Mouse (Mus musculus) T-cell, adult 2 months (primary cell): ENCODE data around the gene Prss16.

Experiments
- DNase-seq: peaks from one replicate; pipeline ENCODE4 v3.0.0; 2022; ENCODE audit warnings: low spot score

The Prss16 gene

DNA sequence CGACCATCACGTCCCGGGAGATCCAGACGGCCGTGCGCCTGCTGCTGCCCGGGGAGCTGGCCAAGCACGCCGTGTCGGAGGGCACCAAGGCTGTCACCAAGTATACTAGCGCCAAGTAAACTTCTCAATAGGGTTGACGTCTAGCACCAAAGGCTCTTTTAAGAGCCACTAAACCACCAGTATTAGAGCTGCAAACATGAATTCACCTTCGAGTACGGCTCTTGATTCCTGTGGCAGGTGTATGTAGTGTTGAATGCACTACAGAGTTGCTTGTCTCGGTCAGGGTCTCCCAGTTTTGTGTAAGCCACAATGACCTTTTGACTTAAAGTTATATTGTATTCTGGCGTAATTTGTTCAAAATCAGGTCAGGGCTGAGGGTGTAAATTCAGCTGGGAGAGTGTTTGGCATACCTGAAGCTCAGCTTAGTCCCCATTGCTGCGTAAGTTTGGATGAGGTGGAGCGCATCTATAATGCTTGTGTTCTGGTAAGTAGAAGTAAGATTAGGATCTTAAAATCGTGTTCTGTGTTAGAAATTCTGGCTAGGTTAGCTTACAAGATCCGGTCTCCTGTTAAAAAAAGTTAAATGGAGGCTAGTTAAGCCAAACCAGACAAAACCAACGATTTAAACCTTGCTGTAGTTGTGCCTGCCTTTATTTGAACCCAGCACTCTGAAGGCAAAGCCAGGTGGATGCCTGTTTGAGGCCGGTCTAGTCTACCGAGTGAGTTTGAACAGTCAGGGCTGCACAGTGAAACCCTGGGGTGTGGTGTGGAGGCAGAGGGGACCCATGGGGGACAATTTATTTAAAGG lies 26.8 kb upstream of the Prss16 start:
- DNase-seq = no peak

DNA sequence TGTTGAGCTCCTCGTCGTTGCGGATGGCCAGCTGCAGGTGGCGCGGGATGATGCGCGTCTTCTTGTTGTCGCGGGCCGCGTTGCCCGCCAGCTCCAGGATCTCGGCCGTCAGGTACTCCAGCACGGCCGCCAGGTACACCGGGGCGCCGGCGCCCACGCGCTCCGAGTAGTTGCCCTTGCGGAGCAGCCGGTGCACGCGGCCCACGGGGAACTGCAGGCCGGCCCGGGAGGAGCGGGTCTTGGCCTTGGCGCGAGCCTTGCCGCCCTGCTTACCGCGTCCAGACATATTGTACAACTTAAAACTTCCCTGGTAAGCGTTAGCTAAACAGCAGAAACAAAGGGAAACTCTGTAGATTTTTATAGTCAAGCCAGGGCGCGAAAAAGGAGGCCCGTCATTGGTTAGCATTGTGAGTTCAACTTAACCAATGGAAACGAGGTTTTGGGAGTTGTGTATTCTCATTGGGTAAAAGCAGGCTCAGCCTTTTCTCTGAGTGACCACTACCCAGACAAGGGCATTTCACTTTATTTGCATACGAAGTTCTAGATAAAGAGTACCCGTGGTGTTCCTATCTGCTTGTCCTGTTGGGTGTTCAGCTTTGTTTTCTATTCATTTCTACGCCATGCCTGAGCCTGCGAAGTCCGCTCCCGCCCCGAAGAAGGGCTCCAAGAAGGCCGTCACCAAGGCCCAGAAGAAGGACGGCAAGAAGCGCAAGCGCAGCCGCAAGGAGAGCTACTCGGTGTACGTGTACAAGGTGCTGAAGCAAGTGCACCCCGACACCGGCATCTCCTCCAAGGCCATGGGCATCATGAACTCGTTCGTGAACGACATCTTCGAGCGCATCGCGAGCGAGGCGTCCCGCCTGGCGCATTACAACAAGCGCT lies 26.0 kb upstream of the Prss16 start, which contains the start of the genes Hist1h2ah and Hist1h2bk:
Gene Hist1h2ah (minus strand): TSS at position 302 of the 882 bp plus-strand sequence.
Gene Hist1h2bk (plus strand): TSS at position 604 of the 882 bp plus-strand sequence.
- DNase-seq = peak; percentile 70

- no peak for DNase-seq
These were observed 25.1 kb upstream of the Prss16 start for GRCm38 (mm10) chr13:22034443-22035266.

GRCm38 (mm10) chr13:22033741-22034442 lies 24.4 kb upstream of the Prss16 start:
- DNase-seq = no peak

GRCm38 (mm10) chr13:22030493-22030892 lies 21.0 kb upstream of the Prss16 start:
- no peak for DNase-seq

- no peak for DNase-seq
These were observed 20.4 kb upstream of the Prss16 start for GRCm38 (mm10) chr13:22029928-22030327.

- peak; percentile 85 for DNase-seq
These were observed 19.3 kb upstream of the Prss16 start for GRCm38 (mm10) chr13:22028673-22029460.

DNA sequence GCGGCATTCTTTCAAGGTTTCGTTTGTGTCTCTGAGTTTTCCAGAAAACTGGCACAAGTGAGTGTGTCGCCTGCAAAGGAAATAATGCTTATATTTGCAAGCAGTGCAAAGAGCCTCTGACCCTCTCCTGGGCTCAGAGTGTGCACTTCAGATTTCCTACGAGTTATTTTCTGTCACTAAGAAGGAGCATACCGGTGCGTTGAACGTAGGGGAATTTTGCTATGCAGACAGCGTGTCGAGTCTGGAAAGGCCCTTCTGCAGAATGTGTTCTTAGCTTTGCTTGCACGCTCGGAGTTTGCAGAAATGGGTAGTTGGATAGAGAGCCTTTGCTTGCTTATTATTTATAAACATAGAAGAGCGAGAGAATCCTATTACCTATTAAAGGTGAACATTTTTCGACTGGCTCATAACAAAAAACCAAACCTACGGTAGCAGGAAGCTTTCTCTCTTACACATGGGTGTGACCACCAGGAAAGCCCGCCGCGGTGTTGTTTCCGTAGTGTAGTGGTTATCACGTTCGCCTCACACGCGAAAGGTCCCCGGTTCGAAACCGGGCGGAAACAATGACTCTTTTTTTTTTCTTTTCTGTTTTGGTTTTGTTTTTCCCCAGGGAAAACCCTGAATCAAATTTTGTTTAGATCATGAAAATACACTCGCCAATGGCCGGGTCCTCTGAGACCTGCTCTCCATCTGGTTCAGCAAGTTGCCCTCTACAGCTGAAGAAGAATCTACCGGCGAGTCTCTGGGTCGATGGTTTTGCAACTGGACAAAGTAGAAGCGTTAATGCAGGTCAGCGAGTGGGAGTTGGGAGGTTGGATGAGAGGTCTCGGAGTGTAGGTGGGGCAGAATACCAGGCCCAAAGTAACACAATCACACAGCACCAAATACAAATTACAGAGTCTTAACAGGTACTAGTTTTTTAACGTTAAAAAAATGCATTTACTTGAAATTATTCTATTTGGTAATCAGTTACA lies 16.8 kb upstream of the Prss16 start:
- peak; percentile 81 for DNase-seq

- DNase-seq = peak; percentile 63
These were observed 12.7 kb upstream of the Prss16 start for GRCm38 (mm10) chr13:22022241-22022640.

DNA sequence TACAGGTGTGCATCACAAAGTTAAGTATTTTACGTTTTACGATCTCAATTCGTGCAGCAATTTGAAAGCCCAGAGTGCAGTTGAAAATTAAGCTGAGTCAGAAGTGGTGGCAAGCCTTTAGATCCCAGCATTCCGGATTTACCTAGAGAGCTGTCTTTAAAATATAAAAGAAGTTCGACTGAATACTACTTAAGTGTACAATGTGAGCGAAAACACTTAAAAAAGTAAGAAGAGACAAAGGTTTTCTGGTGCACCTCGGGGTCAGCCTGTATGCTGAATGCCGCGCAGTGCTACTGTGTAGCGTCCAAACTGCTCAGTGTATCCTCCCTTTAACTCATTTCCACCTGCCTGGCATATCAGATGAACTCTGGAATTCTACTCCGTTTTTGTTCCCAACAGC lies 12.0 kb upstream of the Prss16 start:
- no peak for DNase-seq

GRCm38 (mm10) chr13:22020901-22021339 lies 11.4 kb upstream of the Prss16 start:
- DNase-seq = peak; percentile 32

DNA sequence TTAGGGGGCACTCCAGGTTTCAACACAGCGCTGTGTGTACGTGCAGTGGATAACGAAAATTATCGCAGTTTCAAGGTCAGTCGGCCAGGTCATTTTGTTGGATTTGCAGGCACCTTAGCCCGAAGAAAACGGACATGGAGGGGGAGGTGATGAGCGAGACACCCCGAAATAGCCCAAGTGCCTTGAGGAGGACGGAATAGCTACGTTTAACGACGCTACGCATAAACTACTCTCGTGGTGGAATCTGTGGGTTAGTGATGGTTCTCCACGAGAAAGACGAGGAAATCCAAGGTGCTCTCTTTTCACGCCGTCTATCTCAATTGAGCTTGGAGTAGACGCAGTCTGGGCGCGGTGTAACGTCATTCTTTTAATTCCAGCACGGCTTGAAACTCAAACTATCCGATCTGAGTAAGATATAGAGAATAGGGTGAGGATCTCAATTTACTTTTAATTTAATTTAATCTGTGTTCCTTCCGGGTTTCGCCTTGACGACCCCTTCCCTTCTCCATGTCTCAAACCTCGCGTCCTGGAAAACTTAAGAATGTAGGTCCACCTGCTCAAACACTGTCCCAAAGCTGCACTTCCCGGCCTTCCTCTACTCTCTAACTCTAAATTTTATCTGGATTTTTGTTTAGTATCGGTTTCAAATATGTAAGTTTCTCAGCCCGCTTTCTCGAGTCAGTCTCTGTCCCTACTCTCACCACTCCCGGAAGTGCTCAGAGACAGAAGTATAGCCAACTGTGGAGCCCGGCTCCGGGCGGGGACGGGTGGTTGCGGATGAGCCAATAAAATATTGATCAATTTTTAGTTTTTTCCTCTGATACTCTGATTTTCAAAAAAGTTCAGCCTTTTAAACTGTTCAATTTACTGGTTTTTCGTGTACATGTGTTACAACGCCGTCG lies 10.6 kb upstream of the Prss16 start:
- DNase-seq = peak; percentile 43

DNA sequence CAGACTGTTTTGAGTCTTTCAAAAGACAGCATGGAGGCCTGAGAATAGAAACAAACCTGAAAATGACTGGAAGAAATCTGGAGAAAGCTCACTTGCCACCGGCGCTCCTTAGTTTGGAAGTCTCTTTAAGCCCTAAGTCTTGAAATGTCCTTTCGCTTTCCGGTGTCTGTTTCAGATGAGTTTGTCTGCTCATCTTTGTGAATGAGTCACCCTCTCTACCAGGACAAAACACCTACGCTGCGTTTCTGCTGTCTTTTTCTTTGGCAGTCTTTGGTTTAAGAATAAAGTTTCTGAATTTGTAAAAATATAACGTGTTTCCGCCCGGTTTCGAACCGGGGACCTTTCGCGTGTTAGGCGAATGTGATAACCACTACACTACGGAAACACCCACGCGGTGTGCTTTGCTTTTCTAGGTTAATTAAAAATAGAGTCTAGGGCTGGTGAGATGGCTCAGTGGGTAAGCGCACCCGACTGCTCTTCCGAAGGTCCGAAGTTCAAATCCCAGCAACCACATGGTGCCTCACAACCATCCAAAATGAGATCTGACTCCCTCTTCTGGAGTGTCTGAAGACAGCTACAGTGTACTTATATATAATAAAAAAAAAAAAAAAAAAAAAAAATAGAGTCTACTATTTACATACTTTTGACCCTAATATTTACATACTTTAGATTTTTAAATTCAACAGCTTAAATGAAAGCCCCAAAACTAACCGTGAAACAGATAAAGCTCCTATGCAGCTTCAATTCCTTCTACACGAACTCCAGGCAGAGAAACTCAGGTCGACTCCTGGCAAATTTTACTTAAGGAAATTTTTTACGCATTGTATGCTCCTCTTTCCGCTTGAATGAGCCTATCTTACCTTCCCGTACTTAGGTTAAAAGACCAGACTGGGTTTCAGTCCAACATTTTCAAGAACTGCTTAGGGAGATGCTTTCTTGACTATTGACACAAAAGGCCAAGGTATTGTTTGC lies 6.2 kb upstream of the Prss16 start:
- peak; percentile 91 for DNase-seq

DNA sequence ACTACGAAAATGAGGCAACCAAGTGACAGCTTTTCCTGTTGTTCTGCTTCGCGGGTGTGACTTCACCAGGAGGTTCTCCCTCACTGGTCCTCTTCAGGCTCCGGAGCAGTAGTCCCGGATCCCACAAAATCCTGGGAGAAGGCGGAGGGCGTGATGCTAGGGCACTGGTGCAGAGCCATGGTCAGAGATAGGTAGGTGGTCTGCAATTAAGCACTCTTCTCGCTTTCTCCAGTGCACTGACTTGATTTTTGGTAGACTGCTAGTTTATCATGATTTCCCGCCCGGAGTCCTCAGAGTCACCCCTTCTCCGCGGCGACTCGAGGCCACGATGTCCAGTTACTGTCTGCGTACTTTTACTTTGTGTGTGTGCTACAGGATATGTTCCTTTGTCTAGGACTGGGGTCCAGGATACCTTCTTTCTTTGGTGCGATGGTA lies 4.9 kb upstream of the Prss16 start:
- DNase-seq = no peak

- no peak for DNase-seq
These were observed 4.2 kb upstream of the Prss16 start for GRCm38 (mm10) chr13:22013716-22014115.

DNA sequence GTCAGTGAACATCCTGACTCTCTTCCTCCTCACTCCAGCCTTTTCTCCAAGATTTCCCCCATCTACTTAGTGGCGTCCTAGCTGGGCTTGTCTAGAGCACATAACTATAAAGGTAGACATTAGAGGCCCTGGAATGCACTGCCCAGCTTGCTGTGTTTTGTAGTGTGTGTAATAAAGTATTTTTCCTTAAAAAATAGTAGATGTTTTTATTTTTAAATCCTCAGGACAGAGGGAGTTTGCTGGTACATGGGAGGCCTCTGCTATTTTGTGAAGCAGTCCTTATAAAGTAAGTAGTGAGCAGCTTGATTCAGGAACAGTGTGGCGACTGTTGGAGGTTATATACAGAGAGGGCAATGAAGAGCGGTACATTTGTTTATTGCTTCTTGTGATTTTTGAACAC lies 835 bp downstream of the Prss16 start:
- DNase-seq = no peak

DNA sequence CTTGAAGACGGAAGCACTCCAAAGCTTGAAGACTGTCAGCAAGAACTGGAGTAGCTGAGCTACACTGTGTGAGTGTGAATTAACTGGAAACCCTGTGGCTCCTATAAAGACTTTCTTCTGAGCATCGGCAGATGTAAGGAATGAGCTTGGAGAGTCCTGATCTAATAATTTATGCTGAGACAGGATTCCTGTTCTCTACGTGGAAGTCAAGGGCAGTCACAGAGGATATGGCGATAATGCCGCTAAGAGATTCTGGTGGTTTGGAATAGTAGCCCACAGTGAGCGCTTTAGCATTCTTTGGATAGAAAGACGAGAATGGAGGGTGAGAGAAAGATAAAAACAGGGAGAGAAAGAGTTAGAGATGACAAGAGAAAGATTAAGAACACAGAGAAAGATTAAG lies 1.7 kb downstream of the Prss16 start:
- DNase-seq = no peak
